Mouse (Mus musculus) kidney, adult 2 months (tissue): ENCODE results near the gene Kif11. TPM values are rescaled to one million over a fixed set of nuclear protein-coding genes. Genes with fewer than 3 reads are reported as not detected.

ENCODE experiments used
- DNase-seq: peaks from one replicate; pipeline ENCODE4 v3.0.0; 2021
- H3K27ac ChIP-seq: fragments of 200-500 bp; 2 replicates; pipeline ENCODE4 v1.5.1; 2012; ENCODE audit warnings: low read depth, low read length, control low read depth, inconsistent platforms; ENCODE audit not compliant: insufficient read depth
- H3K27me3 ChIP-seq: fragments of 200-500 bp; replicated peaks from 2 replicates; pipeline ENCODE4 v1.6.1; 2012; ENCODE audit warnings: mild to moderate bottlenecking, moderate library complexity, low read length, inconsistent platforms; ENCODE audit not compliant: control insufficient read depth, insufficient read depth
- H3K36me3 ChIP-seq: fragments of 200-500 bp; 2 replicates; pipeline ENCODE4 v1.6.1; 2012; ENCODE audit warnings: mild to moderate bottlenecking, moderate library complexity, low read length, inconsistent platforms; ENCODE audit not compliant: control insufficient read depth, insufficient read depth
- H3K4me1 ChIP-seq: fragments of 200-500 bp; 2 replicates; pipeline ENCODE4 v1.6.1; 2011; ENCODE audit warnings: low read length; ENCODE audit not compliant: control insufficient read depth, insufficient read depth
- H3K4me3 ChIP-seq: fragments of 200-500 bp; 2 replicates; pipeline ENCODE4 v1.5.1; 2011; ENCODE audit warnings: mild to moderate bottlenecking, low read depth, low read length, control low read depth; ENCODE audit not compliant: insufficient read depth
- CTCF ChIP-seq: fragments of 200-500 bp; conservative IDR thresholded peaks from 2 replicates; pipeline ENCODE4 v1.5.1; 2011; ENCODE audit warnings: low read depth, mild to moderate bottlenecking, control low read depth, low read length, moderate library complexity, mixed read lengths; ENCODE audit not compliant: insufficient read depth, insufficient read length
- POLR2A ChIP-seq: fragments of 200-500 bp; IDR thresholded peaks from one replicate; pipeline ENCODE4 v1.6.1; 2011; ENCODE audit warnings: low read depth, low read length, control low read depth
- WGBS: fragments of 180-500 bp; shearing (Covaris S2); methylation state at CpG from one replicate; pipeline ENCODE4 v1.1.7; 2018; 5-methylcytosine and 5-hydroxymethylcytosine counted together
- polyA plus RNA-seq: library from polyadenylated mRNA; depleted of rRNA; stranded (reverse); fragments of >200 nt; gene quantifications from 2 replicates; pipeline ENCODE4 v1.2.3, GENCODE M21; 2012; rRNA removed

Gene Kif11
- polyA plus RNA-seq: 0.18 and 0.30 TPM in 2 replicates

GRCm38 (mm10) chr19:37375755-37376615 is at the start of gene Kif11:
Kif11 (plus strand) TSS chr19:37376403.
- Histone ChIP-seq H3K27me3 (no peaks in the 10 kb centered on the region), H3K4me1 (peaks cover 3% of the 10 kb centered on the region; the same call in 1 of the 2 replicates), H3K4me3 (peak within 1 kb of the TSS; percentile 76), H3K36me3 (no peaks in the 10 kb centered on the region), H3K27ac (peak within 1 kb of the TSS; percentile 82)
- DNase-seq: peak; percentile 98
- TF ChIP-seq CTCF: no peak
- TF ChIP-seq POLR2A: peak; percentile 85
- WGBS: under 1% methylated on average over 73 of the region's 73 CpGs

- TF ChIP-seq CTCF: no peak
- no peak for TF ChIP-seq POLR2A
- WGBS: 84% methylated on average over 5 of the region's 5 CpGs
Observed at GRCm38 (mm10) chr19:37327216-37327615, 49.0 kb upstream of the Kif11 start.

GRCm38 (mm10) chr19:37332726-37333125 is 43.5 kb upstream of the Kif11 start:
- peaks cover 5% of the 10 kb centered on the region for H3K36me3 ChIP-seq
- no peak overlapping the region for H3K27ac ChIP-seq
- H3K4me1 ChIP-seq: no peaks in the 10 kb centered on the region
- TF ChIP-seq CTCF (no peak), POLR2A (no peak)
- DNase-seq: no peak
- no peaks in the 10 kb centered on the region for H3K27me3 ChIP-seq
- WGBS: 86% methylated on average over 4 of the region's 4 CpGs
- no peak overlapping the region for H3K4me3 ChIP-seq

More at GRCm38 (mm10) chr19:37327216-37327615, 49.0 kb upstream of the Kif11 start:
- no peak overlapping the region for H3K27ac ChIP-seq
- H3K4me1 ChIP-seq: no peaks in the 10 kb centered on the region
- no peak overlapping the region for H3K4me3 ChIP-seq
- no peaks in the 10 kb centered on the region for H3K27me3 ChIP-seq
- DNase-seq: no peak
- peaks cover 10% of the 10 kb centered on the region for H3K36me3 ChIP-seq

GRCm38 (mm10) chr19:37333357-37333756 is 42.8 kb upstream of the Kif11 start:
- Histone ChIP-seq H3K27ac (no peak overlapping the region), H3K27me3 (no peaks in the 10 kb centered on the region), H3K4me1 (no peaks in the 10 kb centered on the region), H3K36me3 (peaks cover under 1% of the 10 kb centered on the region; the same call in 1 of the 2 replicates), H3K4me3 (no peak overlapping the region)
- TF ChIP-seq CTCF (no peak), POLR2A (no peak)
- 94% methylated on average over 5 of the region's 5 CpGs for WGBS
- DNase-seq: no peak

GRCm38 (mm10) chr19:37335392-37335791 is 40.8 kb upstream of the Kif11 start:
- no peak for TF ChIP-seq POLR2A
- no peak for TF ChIP-seq CTCF
- WGBS: 80% methylated on average over 1 of the region's 1 CpGs

GRCm38 (mm10) chr19:37337752-37338151 is 38.5 kb upstream of the Kif11 start, which contains the start of gene Ide:
Ide (minus strand) TSS chr19:37337852.
- Histone ChIP-seq H3K27ac (no peak within 1 kb of the TSS), H3K4me3 (no peak within 1 kb of the TSS), H3K36me3 (no peaks in the 10 kb centered on the region), H3K4me1 (no peaks in the 10 kb centered on the region), H3K27me3 (no peaks in the 10 kb centered on the region)
- DNase-seq: no peak
- 67% methylated on average over 4 of the region's 4 CpGs for WGBS
- TF ChIP-seq CTCF: no peak
- no peak for TF ChIP-seq POLR2A

More at GRCm38 (mm10) chr19:37335392-37335791, 40.8 kb upstream of the Kif11 start:
- H3K36me3 ChIP-seq: no peaks in the 10 kb centered on the region
- no peak overlapping the region for H3K27ac ChIP-seq
- no peak overlapping the region for H3K4me3 ChIP-seq
- no peaks in the 10 kb centered on the region for H3K4me1 ChIP-seq
- no peak for DNase-seq
- H3K27me3 ChIP-seq: no peaks in the 10 kb centered on the region

- DNase-seq: no peak
- no peaks in the 10 kb centered on the region for H3K27me3 ChIP-seq
- H3K4me1 ChIP-seq: no peaks in the 10 kb centered on the region
- TF ChIP-seq POLR2A (no peak), CTCF (no peak)
- H3K4me3 ChIP-seq: no peak overlapping the region
- H3K36me3 ChIP-seq: no peaks in the 10 kb centered on the region
- no peak overlapping the region for H3K27ac ChIP-seq
- 69% methylated on average over 5 of the region's 5 CpGs for WGBS
Observed at GRCm38 (mm10) chr19:37340495-37340894, 35.7 kb upstream of the Kif11 start.
